Mouse (Mus musculus): ENCODE results near the gene C1rl.
"Not testable (repeated sequence)": the region's sequence is repeated elsewhere in the genome, so short reads cannot be mapped to it uniquely, and the experiment has no call there.

The C1rl gene

GRCm38 (mm10) chr6:124472801-124473200 is 20.1 kb upstream of the C1rl start:
- DNase-seq (ENCODE audit: low spot score): peak; percentile 32

GRCm38 (mm10) chr6:124474621-124475020 is 18.3 kb upstream of the C1rl start:
- no peak for DNase-seq (ENCODE audit: low spot score)

GRCm38 (mm10) chr6:124475335-124476075 is 17.4 kb upstream of the C1rl start:
- DNase-seq (ENCODE audit: low spot score): not testable (repeated sequence)

- DNase-seq (ENCODE audit: low spot score): no peak
These were observed 16.7 kb upstream of the C1rl start for GRCm38 (mm10) chr6:124476216-124476615.

- DNase-seq (ENCODE audit: low spot score): no peak
These were observed 16.1 kb upstream of the C1rl start for GRCm38 (mm10) chr6:124476796-124477195.

GRCm38 (mm10) chr6:124477221-124477655 is 15.7 kb upstream of the C1rl start:
- DNase-seq (ENCODE audit: low spot score): no peak

GRCm38 (mm10) chr6:124477922-124478651 is 14.8 kb upstream of the C1rl start:
- peak; percentile 22 for DNase-seq (ENCODE audit: low spot score)

GRCm38 (mm10) chr6:124478874-124479572 is 13.9 kb upstream of the C1rl start:
- no peak for DNase-seq (ENCODE audit: low spot score)

GRCm38 (mm10) chr6:124479573-124479930 is 13.4 kb upstream of the C1rl start:
- no peak for DNase-seq (ENCODE audit: low spot score)

GRCm38 (mm10) chr6:124480295-124480694 is 12.6 kb upstream of the C1rl start:
- peak; percentile 32 for DNase-seq (ENCODE audit: low spot score)

GRCm38 (mm10) chr6:124481571-124481970 is 11.3 kb upstream of the C1rl start:
- peak; percentile 42 for DNase-seq (ENCODE audit: low spot score)

- DNase-seq (ENCODE audit: low spot score): not testable (repeated sequence)
These were observed 9.1 kb upstream of the C1rl start for GRCm38 (mm10) chr6:124483831-124484230.

- DNase-seq (ENCODE audit: low spot score): no peak
These were observed 8.1 kb upstream of the C1rl start for GRCm38 (mm10) chr6:124484851-124485250.

GRCm38 (mm10) chr6:124485414-124486144 is 7.3 kb upstream of the C1rl start:
- no peak for DNase-seq (ENCODE audit: low spot score)

GRCm38 (mm10) chr6:124487509-124487908 is 5.4 kb upstream of the C1rl start:
- no peak for DNase-seq (ENCODE audit: low spot score)

GRCm38 (mm10) chr6:124488952-124489351 is 4.0 kb upstream of the C1rl start:
- DNase-seq (ENCODE audit: low spot score): no peak

- DNase-seq (ENCODE audit: low spot score): peak; percentile 4
These were observed 1.5 kb upstream of the C1rl start for GRCm38 (mm10) chr6:124491427-124491826.

- DNase-seq (ENCODE audit: low spot score): no peak
These were observed 973 bp downstream of the C1rl start for GRCm38 (mm10) chr6:124493886-124494285.

- DNase-seq (ENCODE audit: low spot score): no peak
These were observed 3.1 kb downstream of the C1rl start for GRCm38 (mm10) chr6:124496054-124496453.

GRCm38 (mm10) chr6:124499914-124500566 is 7.1 kb downstream of the C1rl start:
- DNase-seq (ENCODE audit: low spot score): no peak

GRCm38 (mm10) chr6:124501473-124501872 is 8.6 kb downstream of the C1rl start:
- DNase-seq (ENCODE audit: low spot score): no peak

GRCm38 (mm10) chr6:124502021-124502420 is 9.1 kb downstream of the C1rl start:
- no peak for DNase-seq (ENCODE audit: low spot score)

Measured in T-cell, adult 2 months (primary cell).